Mouse (Mus musculus): ENCODE data around the gene Trabd2b.

Gene Trabd2b

GRCm38 (mm10) chr4:114605670-114606069, 199.1 kb downstream of the Trabd2b start:
- DNase-seq (ENCODE audit: low spot score in 2 of 2): no peak

- DNase-seq (ENCODE audit: low spot score in 2 of 2): no peak
Observed at GRCm38 (mm10) chr4:114607873-114608272, 201.3 kb downstream of the Trabd2b start.

GRCm38 (mm10) chr4:114609297-114609696, 202.8 kb downstream of the Trabd2b start:
- DNase-seq (ENCODE audit: low spot score in 2 of 2): no peak

- DNase-seq (ENCODE audit: low spot score in 2 of 2): peak in 1 of 2 experiments; percentile 41
Observed at GRCm38 (mm10) chr4:114611166-114611929, 204.8 kb downstream of the Trabd2b start.

GRCm38 (mm10) chr4:114612032-114612431, 205.5 kb downstream of the Trabd2b start:
- no peak for DNase-seq (ENCODE audit: low spot score in 2 of 2)

GRCm38 (mm10) chr4:114612827-114613226, 206.3 kb downstream of the Trabd2b start:
- no peak for DNase-seq (ENCODE audit: low spot score in 2 of 2)

- no peak for DNase-seq (ENCODE audit: low spot score in 2 of 2)
Observed at GRCm38 (mm10) chr4:114614086-114614485, 207.6 kb downstream of the Trabd2b start.

GRCm38 (mm10) chr4:114615765-114616164, 209.2 kb downstream of the Trabd2b start:
- DNase-seq (ENCODE audit: low spot score in 2 of 2): no peak

- DNase-seq (ENCODE audit: low spot score in 2 of 2): no peak
Observed at GRCm38 (mm10) chr4:114622929-114623328, 216.4 kb downstream of the Trabd2b start.

GRCm38 (mm10) chr4:114624114-114624910, 217.8 kb downstream of the Trabd2b start:
- peak in 1 of 2 experiments; percentile 44 for DNase-seq (ENCODE audit: low spot score in 2 of 2)

GRCm38 (mm10) chr4:114625357-114625756, 218.8 kb downstream of the Trabd2b start:
- DNase-seq (ENCODE audit: low spot score in 2 of 2): no peak

- DNase-seq (ENCODE audit: low spot score in 2 of 2): no peak
Observed at GRCm38 (mm10) chr4:114625920-114626319, 219.4 kb downstream of the Trabd2b start.

- no peak for DNase-seq (ENCODE audit: low spot score in 2 of 2)
Observed at GRCm38 (mm10) chr4:114627674-114628293, 221.3 kb downstream of the Trabd2b start.

GRCm38 (mm10) chr4:114635889-114636288, 229.4 kb downstream of the Trabd2b start:
- peak; percentile 86 to 87 for DNase-seq (ENCODE audit: low spot score in 2 of 2)

- DNase-seq (ENCODE audit: low spot score in 2 of 2): peak in 1 of 2 experiments; percentile 72
Observed at GRCm38 (mm10) chr4:114636324-114636723, 229.8 kb downstream of the Trabd2b start.

GRCm38 (mm10) chr4:114637120-114637519, 230.6 kb downstream of the Trabd2b start:
- DNase-seq (ENCODE audit: low spot score in 2 of 2): no peak

- no peak for DNase-seq (ENCODE audit: low spot score in 2 of 2)
Observed at GRCm38 (mm10) chr4:114642469-114642868, 235.9 kb downstream of the Trabd2b start.

GRCm38 (mm10) chr4:114643679-114644208, 237.2 kb downstream of the Trabd2b start:
- DNase-seq (ENCODE audit: low spot score in 2 of 2): no peak

GRCm38 (mm10) chr4:114645341-114645740, 238.8 kb downstream of the Trabd2b start:
- no peak for DNase-seq (ENCODE audit: low spot score in 2 of 2)

- no peak for DNase-seq (ENCODE audit: low spot score in 2 of 2)
Observed at GRCm38 (mm10) chr4:114646825-114647681, 240.5 kb downstream of the Trabd2b start.

- DNase-seq (ENCODE audit: low spot score in 2 of 2): peak; percentile 62 to 82
Observed at GRCm38 (mm10) chr4:114647689-114648088, 241.2 kb downstream of the Trabd2b start.
